Mouse (Mus musculus) c-Kit-negative CD71-positive TER-119-positive erythroid progenitor cells, embryonic 14.5 days (primary cell): ENCODE results near the gene Efna2.

ENCODE experiments used
- DNase-seq: peaks from one replicate; pipeline ENCODE4 v3.0.0-alpha.2; 2013; ENCODE audit warnings: low read depth, low spot score

The Efna2 gene

DNA sequence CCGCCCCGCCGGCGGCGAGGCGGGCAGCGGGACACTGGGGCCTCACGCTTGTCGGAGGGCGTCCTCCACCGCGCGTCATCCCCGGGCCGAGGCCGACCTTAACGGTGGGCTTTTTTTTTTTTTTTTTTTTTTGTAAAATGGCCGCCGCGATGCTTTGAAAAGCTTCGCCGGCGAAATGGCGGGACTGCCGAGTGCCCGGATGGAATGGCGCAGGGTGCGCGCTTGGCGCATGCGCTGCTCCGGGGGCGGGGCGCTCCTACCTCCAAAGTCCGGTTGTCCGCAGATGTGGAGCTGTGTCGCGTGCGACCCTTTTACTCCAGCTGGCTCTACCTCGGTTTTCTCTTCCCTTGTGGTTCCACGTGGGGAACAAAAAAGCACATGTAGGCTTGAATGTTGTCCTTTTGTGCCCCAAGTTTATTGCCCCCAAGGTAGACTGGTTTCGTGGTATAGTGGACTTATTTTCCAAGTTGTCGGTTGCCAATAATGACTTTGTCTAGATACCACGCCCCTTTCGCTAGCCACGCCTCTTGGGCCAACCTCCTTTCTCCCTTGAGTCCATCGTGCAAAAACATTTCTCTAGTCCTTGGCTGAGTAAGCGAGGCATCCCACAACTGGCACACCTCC, 11.1 kb upstream of the Efna2 start:
- DNase-seq: peak; percentile 81

DNA sequence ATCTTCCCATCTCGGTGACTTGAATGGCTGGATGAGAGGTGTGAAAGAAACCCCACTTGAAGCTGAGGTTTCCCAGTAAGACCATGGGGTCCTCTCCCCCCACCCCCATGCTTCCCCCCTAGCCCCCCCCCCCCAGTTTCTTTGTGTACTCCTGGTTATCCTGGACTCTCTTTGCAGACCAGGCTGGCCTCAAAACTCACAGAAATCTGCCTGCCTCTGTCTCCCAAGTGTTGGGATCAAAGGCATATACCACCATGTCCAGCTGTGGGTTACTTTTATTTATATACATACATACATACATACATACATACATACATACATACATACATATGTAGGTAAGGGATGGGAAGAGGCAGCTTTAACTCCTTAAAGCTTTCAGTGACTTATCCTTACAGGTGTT, 10.2 kb upstream of the Efna2 start:
- DNase-seq: no peak

DNA sequence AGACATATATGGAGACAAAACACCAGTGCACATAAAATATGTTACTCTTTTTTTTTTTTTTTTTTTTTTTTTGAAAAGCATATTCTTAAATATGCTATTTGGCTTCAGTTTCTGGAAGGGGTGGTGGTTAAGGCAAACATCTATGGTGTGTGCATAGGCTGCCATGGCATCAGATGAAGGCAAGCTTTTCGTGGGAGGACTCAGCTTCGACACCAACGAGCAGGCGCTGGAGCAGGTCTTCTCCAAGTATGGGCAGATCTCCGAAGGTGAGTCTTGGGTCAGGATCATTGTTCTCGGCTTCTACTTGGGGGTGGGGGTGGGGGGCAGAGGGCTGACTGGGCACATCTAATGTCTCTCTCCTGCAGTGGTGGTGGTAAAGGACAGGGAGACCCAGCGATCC, 9.6 kb upstream of the Efna2 start:
- no peak for DNase-seq

DNA sequence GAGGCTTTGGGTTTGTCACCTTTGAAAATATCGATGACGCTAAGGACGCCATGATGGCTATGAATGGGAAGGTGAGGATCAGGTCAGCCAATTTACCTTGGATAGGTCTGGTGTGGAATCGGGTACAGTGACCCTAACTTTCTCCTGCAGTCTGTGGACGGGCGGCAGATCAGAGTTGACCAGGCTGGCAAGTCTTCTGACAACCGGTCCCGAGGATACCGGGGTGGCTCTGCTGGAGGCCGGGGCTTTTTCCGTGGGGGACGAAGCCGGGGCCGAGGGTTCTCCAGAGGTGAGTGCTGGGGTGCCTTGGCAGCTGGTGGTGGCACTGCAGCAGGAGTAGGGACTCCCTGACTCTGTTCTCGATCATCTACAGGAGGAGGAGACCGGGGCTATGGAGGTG, 9.2 kb upstream of the Efna2 start:
- no peak for DNase-seq

DNA sequence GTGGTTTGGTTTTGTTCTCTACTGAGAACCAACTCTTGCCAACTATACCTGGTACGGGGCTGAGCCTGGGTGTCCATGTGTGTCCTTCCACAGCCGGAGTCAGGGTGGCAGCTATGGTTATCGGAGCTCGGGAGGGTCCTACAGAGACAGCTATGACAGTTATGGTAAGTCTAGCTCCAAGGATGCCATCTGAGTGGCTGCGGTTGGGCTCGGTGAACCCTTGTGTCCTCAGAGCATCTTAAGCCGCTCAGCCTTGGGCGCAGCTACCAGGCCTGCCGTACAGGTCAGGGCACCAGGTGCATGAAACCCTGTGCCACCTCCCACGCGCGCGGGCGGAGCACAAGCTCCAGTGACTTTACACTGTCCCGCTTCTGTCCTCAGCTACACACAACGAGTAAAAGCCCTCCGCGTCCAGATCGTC, 8.7 kb upstream of the Efna2 start:
- no peak for DNase-seq

DNA sequence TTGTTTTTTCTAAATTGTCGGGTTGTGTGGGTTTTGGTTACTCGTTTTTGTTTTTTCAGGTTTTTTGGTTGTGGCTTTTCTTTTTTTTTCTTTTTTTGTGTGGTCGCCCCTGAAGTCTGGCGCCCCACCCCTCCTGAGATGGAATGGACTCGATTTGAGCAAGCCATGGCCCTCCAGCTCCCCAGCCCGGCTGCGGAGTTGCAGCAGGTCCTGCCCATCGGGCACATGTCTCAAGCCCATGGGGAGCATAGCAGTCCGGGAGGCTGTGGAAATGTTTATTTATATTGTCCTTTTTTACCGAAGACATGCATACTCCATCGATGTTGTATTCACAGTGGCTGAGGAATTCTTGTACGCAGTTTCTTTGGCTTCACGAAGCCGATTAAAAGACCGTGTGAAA, 8.0 kb upstream of the Efna2 start:
- DNase-seq: no peak

DNA sequence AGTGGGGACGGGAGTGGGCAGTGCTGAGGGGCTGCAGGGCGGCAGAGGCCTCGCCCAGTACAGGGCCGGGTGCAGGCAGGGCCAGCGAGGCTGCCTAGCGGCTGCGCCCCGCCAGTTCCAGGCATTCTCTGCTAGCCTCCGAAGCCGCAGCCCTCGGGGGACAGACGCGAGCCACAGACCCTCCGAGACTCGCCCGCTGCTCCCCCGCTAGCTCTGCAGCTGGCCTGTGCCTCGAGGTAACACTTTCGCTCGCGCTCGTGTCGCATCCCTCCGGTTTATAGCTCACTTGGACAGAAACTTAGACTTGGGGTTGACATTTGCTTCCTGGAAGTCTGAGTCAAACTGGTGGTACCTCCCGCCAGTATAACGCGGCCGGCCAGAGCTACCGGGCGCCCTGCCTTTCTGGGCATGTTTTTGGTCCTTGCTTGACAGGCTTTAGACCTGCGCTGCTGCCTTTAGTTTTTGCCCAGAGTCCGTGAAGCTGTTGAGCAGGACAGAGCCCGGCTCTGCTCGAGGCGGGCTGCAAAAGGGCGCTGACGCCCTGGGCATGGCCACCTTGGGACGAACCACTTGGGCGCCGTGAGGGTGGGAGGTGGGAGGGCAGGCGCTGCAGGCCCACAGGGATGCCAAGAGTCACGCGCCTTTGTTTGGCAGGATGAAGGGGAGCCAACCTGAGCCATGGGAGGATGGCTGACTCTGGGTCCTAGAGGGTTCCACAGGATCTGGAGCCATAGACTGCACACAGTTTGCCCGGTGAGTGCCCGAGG, 7.3 kb upstream of the Efna2 start:
- no peak for DNase-seq

DNA sequence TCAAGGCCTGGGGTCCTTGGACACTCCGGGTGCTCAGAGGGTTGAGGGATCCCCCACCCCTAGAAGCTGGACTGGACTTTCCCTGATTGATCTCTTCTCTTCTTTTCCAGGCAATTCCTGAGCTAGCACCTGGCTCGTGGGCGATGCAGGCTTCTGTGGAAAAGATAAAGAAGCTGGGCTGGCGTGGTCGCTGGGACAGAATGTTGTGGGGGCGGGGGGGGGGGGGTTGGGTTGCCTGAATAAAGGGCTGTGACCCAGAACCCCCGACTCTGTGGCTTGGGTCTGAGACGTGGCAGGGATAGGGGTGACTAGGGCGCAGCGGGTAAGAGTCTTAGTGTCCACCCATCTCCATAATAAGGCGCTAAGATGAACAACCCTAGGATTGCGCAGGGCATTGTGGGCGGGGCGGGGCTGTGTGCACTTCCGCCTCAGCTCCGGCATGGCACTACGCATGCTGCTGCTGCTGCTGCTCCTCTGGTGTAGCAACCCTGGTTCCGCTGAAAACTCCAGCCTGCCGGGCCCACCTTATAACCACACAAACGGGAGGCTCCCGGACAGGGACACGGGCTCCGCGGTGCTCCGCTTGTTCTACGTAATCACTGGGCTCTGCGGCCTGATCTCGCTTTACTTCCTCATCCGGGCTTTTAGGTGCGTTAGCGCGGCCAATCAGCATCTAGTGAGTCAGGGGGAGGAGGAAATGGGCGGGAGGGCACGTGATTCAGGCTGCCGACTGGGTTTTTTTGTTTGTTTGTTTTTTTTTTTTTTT, 6.6 kb upstream of the Efna2 start, which contains the start of gene 1600002K03Rik:
Gene 1600002K03Rik (plus strand): TSS at position 418 of the 766 bp plus-strand sequence.
- peak; percentile 66 for DNase-seq

DNA sequence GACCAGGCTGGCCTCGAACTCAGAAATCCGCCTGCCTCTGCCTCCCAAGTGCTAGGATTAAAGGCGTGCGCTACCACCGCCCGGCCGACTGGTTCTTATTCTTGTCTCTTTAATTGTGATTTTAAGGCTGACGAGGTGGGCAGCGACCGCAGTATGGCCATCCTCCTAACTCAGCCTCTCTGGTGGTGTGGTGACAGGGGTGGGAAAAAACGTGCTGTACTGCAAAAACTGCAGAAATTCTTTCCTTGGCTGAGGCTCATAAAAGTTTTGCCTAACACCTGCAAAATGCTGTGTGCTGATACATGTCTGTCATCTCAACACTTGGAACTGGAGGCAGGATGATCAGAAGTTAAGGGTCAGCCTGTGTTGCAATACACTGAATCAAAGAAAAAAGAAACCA, 5.9 kb upstream of the Efna2 start:
- no peak for DNase-seq

DNA sequence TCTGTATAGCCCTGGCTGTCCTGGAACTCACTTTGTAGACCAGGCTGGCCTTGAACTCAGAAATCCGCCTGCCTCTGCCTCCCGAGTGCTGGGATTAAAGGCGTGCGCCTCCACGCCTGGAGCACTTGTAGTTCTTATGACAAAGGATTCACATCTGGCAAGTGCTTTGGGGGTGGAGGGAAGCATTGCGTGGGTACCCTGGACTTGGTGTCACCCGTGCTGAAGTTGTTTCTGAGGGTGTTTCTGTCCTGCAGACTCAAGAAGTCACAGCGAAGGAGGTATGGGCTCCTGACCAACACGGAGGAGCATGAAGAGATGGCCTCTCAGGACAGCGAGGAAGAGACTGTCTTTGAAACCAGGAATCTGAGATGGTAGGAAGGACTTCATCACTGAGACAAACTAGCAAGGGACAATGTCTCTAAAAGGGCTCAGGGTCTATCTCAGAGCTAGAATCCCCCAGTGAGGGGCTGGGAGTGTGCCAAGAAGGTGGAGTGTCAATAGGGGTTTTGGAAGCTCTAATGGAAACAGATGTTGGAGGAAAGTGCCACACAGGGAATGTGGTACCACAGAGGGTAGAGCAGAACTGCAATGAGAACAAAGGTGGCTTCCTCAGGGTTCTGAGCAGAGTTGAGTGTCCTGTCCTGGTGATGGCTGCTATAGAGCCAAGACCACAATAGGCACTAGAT, 5.2 kb upstream of the Efna2 start:
- no peak for DNase-seq

DNA sequence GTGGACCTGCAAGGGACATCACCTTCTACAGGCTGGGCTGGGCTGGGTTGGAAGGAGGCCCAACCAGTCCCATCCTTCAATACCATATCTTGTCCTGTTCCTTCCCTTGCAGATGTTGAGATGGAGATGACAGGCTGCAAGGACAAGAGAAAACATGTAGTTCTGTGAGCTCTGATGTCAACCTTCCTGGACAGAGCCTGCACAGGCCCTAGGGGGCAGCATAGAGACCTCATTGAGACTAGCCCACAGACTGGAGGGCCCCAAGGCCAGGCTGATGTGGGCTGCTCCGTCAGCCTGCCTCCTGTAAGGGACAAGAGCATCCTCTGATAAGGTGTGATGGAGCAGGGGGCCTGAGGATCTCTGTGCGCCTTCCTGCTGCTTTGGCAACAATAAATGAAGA, 4.6 kb upstream of the Efna2 start:
- no peak for DNase-seq

DNA sequence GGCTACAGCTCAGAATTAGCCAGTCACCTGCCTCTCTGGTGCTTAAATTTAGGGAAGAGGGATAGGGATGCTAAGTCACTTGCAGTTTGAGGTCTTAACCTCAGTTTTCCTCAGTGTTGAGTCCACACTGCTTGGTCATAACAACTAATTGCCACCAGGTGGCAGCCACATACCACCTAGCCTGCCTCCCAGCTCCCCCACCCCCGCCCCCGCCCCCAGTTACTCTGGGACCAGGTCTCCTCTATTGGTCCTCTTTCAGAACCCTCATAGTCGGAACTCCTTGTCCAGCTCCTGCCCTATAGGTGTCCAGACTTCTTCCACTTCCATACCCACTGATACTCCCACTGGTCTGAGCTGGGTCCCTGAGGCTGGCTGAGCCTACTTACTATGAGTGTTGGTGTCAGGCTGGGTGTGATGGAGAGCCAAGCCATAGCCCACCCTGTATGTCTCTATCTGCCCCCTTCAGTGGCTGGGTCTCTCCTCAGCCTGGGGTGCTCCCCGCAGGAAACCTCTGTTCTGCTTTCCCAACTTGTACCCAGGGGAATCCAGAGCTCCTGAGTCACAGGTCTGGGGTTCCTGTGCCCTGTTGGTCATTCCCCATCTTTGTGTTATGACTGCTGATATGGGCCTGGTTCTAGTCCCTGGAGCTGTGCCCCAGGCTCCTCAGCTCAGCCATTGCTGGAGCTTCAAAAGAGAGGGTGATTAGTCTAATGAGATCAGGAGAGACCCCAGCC, 3.6 kb upstream of the Efna2 start:
- DNase-seq: no peak

DNA sequence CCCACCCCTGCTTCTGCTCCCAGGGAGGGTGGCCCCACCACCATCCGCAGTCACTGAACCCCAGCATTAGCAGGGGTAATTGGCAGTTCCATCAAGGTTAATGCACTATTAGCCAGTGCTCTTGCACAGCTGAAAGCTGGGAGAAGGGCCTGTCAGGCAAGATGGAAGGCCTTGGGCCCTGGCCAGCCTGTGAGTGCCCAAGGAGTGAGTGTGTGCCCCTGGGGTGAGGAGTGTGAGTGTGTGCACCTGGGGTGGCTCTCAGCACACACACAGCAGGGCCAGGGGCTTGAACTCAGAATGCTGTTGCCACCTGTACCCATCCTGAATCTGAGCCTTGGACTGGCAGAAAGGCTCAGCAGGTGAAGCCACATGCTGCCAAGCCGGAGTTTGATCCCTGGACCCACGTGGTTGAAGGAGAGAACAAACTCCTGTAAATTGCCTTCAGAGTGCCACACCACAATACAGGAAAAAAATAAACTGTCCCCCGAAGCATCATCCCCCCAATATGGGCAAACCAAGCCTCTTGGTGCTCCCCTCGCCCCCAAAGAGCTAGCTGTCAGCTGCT, 2.9 kb upstream of the Efna2 start:
- DNase-seq: no peak

DNA sequence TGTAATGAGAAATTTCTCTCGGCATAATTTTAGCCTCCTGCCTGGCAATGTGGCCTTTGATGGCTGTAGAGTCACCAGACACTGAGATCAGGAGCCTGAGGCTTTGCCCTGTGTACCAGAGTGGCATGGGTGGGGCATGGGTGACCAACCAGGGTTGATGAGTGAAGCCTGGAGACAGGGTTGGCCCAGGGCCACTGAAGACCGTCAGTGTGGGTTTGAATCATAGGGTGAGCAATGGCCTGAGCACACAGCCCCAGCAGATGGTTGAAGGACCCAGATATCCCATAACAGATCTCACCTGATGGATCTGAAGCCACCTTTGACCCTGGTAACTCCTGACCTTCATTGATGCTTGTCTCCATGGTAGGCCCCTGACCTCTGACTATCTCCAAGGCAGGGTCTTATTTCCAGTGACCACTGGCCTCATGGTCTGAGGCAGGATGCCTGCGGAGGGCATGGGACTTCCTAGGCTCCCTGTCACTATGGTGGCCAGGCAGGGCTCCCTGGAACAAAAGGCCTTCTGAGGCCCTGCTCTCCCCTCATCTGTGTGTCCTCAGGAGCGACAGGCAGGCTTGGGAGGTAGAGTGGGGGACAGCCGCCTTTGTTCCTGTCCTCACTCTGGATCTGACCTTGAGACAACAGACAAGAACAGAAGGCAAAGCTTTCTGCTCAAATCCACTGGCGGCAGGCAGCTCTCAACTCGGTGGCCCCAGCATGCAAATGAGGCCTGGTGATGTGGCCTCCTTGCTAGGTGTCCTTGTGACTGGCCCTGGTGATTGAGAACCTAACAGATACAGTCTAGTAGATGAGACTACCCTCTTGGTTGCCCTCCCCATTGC, 1.6 kb upstream of the Efna2 start:
- no peak for DNase-seq

DNA sequence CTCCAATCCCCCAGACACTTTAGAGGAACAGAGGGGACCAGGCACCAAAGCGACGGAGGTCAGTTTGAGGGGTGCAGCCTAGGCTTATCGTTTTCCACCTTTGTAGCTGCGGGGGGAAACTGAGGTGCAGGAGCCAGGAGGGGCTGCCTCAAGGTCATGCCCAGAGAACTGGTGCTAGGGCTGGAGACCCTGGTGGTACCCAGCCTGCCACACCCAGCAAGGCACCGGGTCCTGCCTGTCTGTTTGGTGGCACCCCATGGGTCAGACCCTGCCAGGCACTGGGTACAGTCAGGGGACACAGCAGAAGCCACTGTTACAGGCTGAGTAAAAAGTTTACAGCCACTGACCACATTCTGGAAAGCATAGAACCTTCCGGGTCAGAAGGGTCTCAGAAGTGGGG, 1.0 kb downstream of the Efna2 start:
- DNase-seq: no peak

DNA sequence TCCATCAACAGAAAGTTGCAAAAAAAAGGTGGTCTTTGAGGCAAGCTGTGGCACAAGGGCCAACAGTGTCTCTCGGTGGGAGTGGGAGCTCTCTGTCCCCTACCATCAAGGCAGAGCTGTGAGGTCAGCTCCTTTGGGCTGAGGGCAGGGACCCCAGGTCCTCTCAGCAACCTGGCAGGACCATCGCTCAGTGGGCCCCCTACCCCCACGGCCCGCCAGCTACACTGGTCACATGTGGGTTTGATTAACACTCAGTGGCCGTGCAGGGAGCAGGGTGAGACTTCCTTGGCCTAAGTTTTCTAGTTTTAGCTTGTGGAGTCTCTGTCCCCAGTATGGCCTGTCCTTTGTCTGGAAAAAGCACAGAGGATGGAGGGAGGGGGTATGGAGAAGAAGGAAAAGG, 1.5 kb downstream of the Efna2 start:
- DNase-seq: no peak

DNA sequence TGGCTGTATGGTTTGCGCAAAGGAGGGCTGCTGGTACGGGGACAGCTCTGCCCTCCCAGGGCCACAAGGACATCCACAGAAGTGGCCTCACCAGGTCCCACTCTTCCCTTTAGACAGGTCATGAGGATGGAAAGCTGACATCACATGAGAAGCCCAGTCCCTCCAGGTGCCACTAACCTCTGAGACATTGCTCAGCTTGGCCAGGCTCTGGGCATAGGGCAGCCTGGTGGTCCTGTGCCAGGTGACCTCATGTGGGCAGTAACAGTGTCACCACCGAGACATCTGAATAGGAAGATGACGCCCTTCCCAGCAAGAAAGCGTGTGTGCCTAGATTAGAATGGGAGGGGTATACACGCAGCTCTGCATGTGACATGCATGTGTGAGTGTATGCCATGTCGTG, 3.3 kb downstream of the Efna2 start:
- no peak for DNase-seq

DNA sequence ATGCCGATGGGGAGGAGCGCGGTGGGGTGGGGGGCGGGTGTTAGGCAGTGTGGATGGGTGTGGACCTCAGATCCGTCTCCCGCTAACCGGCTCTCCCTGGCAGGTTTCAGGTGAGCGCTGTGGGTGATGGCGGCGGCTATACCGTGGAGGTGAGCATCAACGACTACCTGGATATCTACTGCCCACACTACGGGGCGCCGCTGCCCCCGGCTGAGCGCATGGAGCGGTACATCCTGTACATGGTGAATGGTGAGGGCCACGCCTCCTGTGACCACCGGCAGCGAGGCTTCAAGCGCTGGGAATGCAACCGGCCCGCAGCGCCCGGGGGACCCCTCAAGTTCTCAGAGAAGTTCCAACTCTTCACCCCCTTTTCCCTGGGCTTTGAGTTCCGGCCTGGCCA, 7.4 kb downstream of the Efna2 start:
- no peak for DNase-seq

DNA sequence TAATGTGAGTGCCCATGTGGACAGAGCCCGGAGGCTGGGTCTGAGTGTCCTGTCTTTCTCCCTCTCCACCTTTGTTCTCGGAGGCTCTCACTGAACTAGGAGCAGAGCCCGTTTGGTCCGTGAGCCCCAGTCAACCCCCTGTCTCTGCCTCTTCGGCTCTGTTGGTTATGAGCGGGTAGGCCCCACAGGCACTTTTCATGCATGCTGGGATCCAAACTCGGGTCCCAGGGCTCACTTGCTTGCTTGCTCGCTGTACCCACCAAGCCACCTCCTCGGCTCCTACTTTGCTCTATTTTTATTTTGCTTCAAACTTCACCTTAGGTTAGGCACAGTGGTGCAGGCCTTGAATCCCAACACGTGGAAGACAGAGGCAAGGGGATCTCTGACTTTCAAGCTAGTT, 8.5 kb downstream of the Efna2 start:
- DNase-seq: no peak

DNA sequence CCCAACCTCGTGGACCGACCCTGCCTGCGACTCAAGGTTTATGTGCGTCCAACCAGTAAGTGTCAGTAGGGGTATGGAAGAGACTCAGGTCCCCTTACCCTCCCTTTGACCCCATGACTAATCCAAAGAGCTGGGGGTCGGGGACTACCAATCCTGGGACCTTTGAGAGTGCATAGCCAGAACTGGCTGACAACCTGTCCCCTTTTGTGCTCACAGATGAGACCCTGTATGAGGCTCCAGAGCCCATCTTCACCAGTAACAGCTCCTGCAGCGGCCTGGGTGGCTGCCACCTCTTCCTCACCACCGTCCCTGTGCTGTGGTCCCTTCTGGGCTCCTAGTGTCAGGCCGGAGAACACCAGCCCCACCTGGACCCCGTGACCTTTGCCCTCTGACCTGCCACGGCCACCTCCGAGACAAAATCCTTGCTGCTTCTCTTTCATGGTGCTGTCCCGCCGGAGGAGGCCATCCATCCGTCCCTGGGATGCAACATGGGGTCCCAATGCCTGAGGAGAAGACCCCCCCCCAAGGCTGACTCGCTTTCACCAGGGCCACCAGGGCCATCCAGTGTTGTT, 9.3 kb downstream of the Efna2 start:
- no peak for DNase-seq
